Mouse (Mus musculus): ENCODE measurements around the gene Ptprcap. TPM values are rescaled to one million over a fixed set of nuclear protein-coding genes. Genes with fewer than 3 reads are reported as not detected.
A peak's percentile ranks its signal among the peaks of the same experiment; 100 is the strongest.

Gene Ptprcap
- polyA plus RNA-seq, 1 experiment from 2014 or later, result 13.5 TPM

DNA sequence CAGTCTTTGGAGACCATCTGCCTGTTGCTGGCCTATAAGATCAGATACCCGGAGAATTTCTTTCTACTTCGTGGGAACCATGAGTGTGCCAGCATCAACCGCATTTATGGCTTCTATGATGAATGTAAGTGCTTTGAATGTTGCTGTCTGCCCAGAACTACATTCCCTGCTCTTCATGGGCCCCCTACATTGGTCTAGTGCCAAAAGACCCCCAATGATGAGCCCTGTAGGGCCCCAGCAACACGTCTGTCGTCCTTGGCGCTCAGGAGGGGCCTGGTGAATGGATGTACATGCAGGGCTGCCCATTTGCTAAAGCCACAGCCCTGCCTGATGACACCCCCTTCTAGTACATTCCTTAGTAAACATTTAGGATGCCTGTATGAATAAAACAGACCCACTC, 39.7 kb downstream of the Ptprcap start:
- peak overlapping the region; percentile 90 for H3K4me3 ChIP-seq
- H3K27ac ChIP-seq, result no peak overlapping the region
- H3K36me3 ChIP-seq, result peaks cover 45% of the 10 kb centered on the region
- 43% methylated on average over 6 of the region's 6 CpGs for WGBS
- H3K9ac ChIP-seq, result peak overlapping the region; percentile 99
- H3K9me3 ChIP-seq, result no peaks in the 10 kb centered on the region
- no peak for ATAC-seq (ENCODE audit: borderline replicate concordance, extremely low read depth, low FRiP score, low TSS enrichment)
- H3K4me1 ChIP-seq, result peaks cover 31% of the 10 kb centered on the region
- H3K4me2 ChIP-seq, result peak overlapping the region; percentile 78
- H3K27me3 ChIP-seq, result no peaks in the 10 kb centered on the region

DNA sequence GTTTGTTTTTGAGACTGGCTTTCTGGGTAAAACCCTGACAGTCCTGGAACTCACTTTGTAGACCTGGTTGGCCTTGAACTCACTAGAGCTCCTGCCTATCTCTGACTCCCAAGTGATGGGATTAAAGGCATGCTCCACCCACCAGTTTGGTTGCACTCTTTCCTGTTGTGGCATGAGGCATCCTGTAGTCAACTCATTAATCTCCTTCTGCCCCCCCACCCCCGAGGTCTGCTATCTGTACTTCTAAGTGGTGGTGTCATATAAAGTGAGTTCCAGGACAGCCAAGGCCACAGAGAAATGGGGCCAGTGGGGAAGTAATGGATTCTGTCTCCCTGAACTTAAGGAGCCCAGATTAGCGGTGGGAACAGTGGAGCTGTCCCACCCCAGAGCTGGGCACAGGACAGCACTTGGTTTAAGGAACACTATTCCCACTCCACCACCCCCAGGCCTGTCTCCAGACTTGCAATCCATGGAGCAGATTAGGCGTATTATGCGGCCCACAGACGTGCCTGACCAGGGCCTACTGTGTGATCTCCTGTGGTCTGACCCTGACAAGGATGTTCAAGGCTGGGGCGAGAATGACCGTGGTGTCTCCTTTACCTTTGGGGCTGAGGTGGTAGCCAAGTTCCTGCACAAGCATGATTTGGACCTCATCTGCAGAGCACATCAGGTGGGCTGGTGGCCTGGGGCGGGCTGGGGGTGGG, 40.8 kb downstream of the Ptprcap start:
- Histone ChIP-seq H3K4me3 (0 out of 2 replicates have a peak overlapping the region, but pooled peaks have one; percentile 90), H3K27ac (no peak overlapping the region), H3K4me1 (peaks cover 31% of the 10 kb centered on the region), H3K9me3 (no peaks in the 10 kb centered on the region), H3K9ac (peak overlapping the region; percentile 11; the same call in 1 of the 2 replicates), H3K36me3 (peaks cover 46% of the 10 kb centered on the region), H3K27me3 (no peaks in the 10 kb centered on the region), H3K4me2 (peak overlapping the region; percentile 78; the same call in 1 of the 2 replicates)
- WGBS, result 79% methylated on average over 8 of the region's 8 CpGs
- no peak for ATAC-seq (ENCODE audit: borderline replicate concordance, extremely low read depth, low FRiP score, low TSS enrichment)

DNA sequence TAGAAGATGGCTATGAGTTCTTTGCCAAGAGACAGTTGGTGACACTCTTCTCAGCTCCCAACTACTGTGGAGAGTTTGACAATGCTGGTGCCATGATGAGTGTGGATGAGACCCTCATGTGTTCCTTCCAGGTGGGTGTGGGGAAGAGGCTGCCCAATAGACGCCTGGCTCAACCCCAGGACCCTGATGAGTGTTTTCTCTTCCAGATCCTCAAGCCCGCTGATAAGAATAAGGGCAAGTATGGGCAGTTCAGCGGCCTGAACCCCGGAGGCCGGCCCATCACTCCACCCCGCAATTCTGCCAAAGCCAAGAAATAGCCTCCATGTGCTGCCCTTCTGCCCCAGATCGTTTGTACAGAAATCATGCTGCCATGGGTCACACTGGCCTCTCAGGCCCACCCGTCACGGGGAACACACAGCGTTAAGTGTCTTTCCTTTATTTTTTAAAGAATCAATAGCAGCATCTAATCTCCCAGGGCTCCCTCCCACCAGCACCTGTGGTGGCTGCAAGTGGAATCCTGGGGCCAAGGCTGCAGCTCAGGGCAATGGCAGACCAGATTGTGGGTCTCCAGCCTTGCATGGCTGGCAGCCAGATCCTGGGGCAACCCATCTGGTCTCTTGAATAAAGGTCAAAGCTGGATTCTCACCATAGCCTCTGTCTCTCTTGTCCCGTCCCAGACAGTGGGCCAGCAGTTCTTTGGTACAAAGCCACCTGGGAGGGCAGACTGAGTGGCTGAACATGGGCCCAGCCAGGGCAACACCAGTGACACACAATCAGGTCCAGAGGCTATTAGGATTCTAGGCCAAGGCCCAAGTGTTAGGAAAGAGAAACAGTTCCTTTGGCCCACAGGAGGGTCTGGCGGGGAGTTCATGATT, 41.6 kb downstream of the Ptprcap start:
- Histone ChIP-seq H3K9ac (no peak overlapping the region), H3K27me3 (no peaks in the 10 kb centered on the region), H3K4me3 (no peak overlapping the region), H3K36me3 (peaks cover 53% of the 10 kb centered on the region), H3K9me3 (no peaks in the 10 kb centered on the region), H3K4me1 (peaks cover 32% of the 10 kb centered on the region), H3K27ac (no peak overlapping the region), H3K4me2 (no peak overlapping the region)
- ATAC-seq (ENCODE audit: borderline replicate concordance, extremely low read depth, low FRiP score, low TSS enrichment), result no peak
- 79% methylated on average over 12 of the region's 12 CpGs for WGBS

DNA sequence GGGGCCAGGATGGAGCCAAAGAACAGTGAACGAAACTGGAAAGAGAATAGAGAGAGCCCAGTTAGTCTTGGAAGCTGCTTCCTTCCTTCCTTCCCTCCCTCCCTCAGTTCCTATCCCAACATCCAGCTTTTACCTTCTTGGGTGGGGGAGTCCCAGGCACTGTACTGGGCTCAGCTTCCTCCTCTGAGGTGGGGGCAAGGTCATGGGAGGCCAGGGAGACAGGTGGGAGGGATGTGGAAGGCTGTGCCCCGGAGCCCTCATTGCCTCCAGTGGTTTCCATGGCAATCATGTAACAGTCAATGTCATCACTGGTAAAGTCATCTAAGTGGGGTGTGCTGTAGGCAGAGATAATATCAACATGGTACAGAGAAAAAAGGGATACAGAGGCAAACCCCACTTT, 42.6 kb downstream of the Ptprcap start:
- Histone ChIP-seq H3K4me1 (peaks cover 42% of the 10 kb centered on the region), H3K9ac (no peak overlapping the region), H3K4me3 (no peak overlapping the region), H3K9me3 (no peaks in the 10 kb centered on the region), H3K27ac (no peak overlapping the region), H3K4me2 (no peak overlapping the region), H3K36me3 (peaks cover 55% of the 10 kb centered on the region), H3K27me3 (no peaks in the 10 kb centered on the region)
- no peak for ATAC-seq (ENCODE audit: borderline replicate concordance, extremely low read depth, low FRiP score, low TSS enrichment)
- WGBS, result 42% methylated on average over 2 of the region's 2 CpGs

- 25% methylated on average over 5 of the region's 5 CpGs for WGBS
- Histone ChIP-seq H3K36me3 (peaks cover 55% of the 10 kb centered on the region), H3K27ac (no peak overlapping the region), H3K27me3 (no peaks in the 10 kb centered on the region), H3K4me1 (peaks cover 38% of the 10 kb centered on the region), H3K4me3 (no peak overlapping the region), H3K9me3 (no peaks in the 10 kb centered on the region), H3K4me2 (no peak overlapping the region), H3K9ac (no peak overlapping the region)
- no peak for ATAC-seq (ENCODE audit: borderline replicate concordance, extremely low read depth, low FRiP score, low TSS enrichment)
Measured at GRCm38 (mm10) chr19:4196548-4196947, 43.1 kb downstream of the Ptprcap start.

- Histone ChIP-seq H3K4me1 (peaks cover 41% of the 10 kb centered on the region), H3K27me3 (no peaks in the 10 kb centered on the region), H3K27ac (no peak overlapping the region), H3K4me3 (no peak overlapping the region), H3K4me2 (no peak overlapping the region), H3K9me3 (no peaks in the 10 kb centered on the region), H3K9ac (no peak overlapping the region), H3K36me3 (peaks cover 55% of the 10 kb centered on the region)
- ATAC-seq (ENCODE audit: borderline replicate concordance, extremely low read depth, low FRiP score, low TSS enrichment), result no peak
- WGBS, result 52% methylated on average over 3 of the region's 3 CpGs
Measured at GRCm38 (mm10) chr19:4197180-4197579, 43.8 kb downstream of the Ptprcap start.

DNA sequence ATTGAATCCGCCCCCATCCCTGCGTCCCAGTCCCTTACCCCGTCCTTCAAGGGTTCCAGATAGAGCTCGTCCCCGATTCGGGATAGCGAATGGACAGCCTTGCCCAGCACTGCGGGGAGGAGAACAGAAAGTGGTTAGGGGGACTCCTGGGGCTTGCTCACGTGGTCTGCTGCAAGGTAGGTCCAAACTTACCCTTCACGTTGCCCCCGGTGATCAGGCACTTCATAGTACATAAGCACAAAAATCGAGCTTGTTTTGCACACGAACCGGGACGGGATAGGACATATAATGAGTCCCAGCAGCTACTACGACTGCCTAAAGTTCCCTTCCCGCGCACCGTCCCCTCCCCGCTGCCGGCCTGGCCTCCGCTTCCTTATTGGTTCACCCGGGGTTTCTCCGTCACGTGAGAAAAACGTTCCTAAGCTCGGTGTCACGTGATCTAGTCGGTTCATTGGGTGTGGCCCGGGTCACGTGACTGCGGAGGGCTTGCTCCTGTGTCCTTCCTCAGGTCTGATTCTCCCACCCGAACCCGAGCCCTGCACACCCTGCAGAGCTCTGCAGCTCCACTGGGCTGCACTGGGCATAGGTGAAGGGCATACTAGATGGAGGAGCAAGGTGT, 48.0 kb downstream of the Ptprcap start, which contains the start of gene Rad9a:
Gene Rad9a, minus strand, starts transcription at position 372 of the 619 bp plus-strand sequence.
- H3K4me1 ChIP-seq, result peaks cover 21% of the 10 kb centered on the region
- H3K27me3 ChIP-seq, result peaks cover 4% of the 10 kb centered on the region; the same call in 1 of the 2 replicates
- H3K4me2 ChIP-seq, result peak within 1 kb of the TSS; percentile 82
- peaks cover 21% of the 10 kb centered on the region for H3K36me3 ChIP-seq
- H3K4me3 ChIP-seq, result peak within 1 kb of the TSS; percentile 64
- ATAC-seq (ENCODE audit: borderline replicate concordance, extremely low read depth, low FRiP score, low TSS enrichment), result peak; percentile 88
- under 1% methylated on average over 34 of the region's 34 CpGs for WGBS
- H3K9ac ChIP-seq, result peak within 1 kb of the TSS; percentile 75
- H3K27ac ChIP-seq, result peak within 1 kb of the TSS; percentile 61
- no peaks in the 10 kb centered on the region for H3K9me3 ChIP-seq

GRCm38 (mm10) chr19:4202149-4202548, 48.7 kb downstream of the Ptprcap start:
- H3K9ac ChIP-seq, result peak overlapping the region; percentile 75
- WGBS, result 21% methylated on average over 7 of the region's 7 CpGs
- peak overlapping the region; percentile 64 for H3K4me3 ChIP-seq
- peaks cover 6% of the 10 kb centered on the region; the same call in 1 of the 2 replicates for H3K27me3 ChIP-seq
- H3K36me3 ChIP-seq, result peaks cover 13% of the 10 kb centered on the region
- no peaks in the 10 kb centered on the region for H3K9me3 ChIP-seq
- H3K4me1 ChIP-seq, result peaks cover 17% of the 10 kb centered on the region
- ATAC-seq (ENCODE audit: borderline replicate concordance, extremely low read depth, low FRiP score, low TSS enrichment), result no peak
- H3K4me2 ChIP-seq, result peak overlapping the region; percentile 82
- H3K27ac ChIP-seq, result no peak overlapping the region

GRCm38 (mm10) chr19:4203148-4203547, 49.7 kb downstream of the Ptprcap start:
- no peak overlapping the region for H3K9ac ChIP-seq
- 62% methylated on average over 3 of the region's 3 CpGs for WGBS
- no peak overlapping the region for H3K4me3 ChIP-seq
- H3K9me3 ChIP-seq, result no peaks in the 10 kb centered on the region
- peaks cover 17% of the 10 kb centered on the region for H3K4me1 ChIP-seq
- H3K27ac ChIP-seq, result no peak overlapping the region
- H3K27me3 ChIP-seq, result peaks cover 6% of the 10 kb centered on the region; the same call in 1 of the 2 replicates
- no peak overlapping the region for H3K4me2 ChIP-seq
- H3K36me3 ChIP-seq, result peaks cover 10% of the 10 kb centered on the region
- no peak for ATAC-seq (ENCODE audit: borderline replicate concordance, extremely low read depth, low FRiP score, low TSS enrichment)

DNA sequence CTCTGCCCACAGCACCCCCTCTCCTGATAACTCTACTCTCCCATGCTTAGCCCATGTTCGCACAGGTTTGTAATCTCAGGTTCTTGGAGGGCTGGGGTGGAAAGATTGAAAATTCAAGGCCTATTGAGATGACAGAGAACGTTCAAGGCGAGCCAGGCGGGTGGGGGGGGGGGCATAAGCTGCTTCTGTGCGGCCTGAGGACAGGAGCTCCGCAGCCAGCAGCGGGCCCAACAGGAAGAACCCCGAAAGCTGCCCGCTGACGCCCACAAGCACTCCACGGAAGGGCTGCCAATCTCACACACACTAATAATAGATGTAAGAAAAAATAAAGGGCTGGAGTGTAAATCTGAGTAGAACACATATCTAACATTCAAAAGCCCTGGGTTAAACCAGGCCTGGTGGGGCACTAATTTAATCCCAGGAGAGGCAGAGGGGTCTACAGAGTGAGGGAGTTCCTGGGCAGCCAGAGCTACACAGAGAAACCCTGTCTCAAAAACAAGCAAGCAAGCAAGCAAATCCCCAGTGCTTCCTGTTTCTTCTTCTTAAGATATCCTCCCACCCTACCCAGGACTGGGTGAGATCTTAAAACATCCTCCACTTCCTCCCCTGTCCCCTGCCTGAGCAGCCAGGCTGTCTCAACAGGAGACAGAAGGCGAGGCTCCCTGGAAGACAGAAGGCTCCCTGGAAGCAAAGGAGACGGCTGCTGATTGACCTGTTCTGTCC, 50.4 kb downstream of the Ptprcap start:
- Histone ChIP-seq H3K27ac (peak overlapping the region; percentile 48; the same call in 1 of the 2 replicates), H3K27me3 (peaks cover 6% of the 10 kb centered on the region; the same call in 1 of the 2 replicates), H3K4me1 (peaks cover 17% of the 10 kb centered on the region), H3K4me3 (no peak overlapping the region), H3K4me2 (no peak overlapping the region), H3K9ac (no peak overlapping the region), H3K36me3 (peaks cover 10% of the 10 kb centered on the region), H3K9me3 (no peaks in the 10 kb centered on the region)
- WGBS, result 49% methylated on average over 13 of the region's 13 CpGs
- no peak for ATAC-seq (ENCODE audit: borderline replicate concordance, extremely low read depth, low FRiP score, low TSS enrichment)

GRCm38 (mm10) chr19:4204889-4205288, 51.5 kb downstream of the Ptprcap start:
- H3K4me2 ChIP-seq, result no peak overlapping the region
- no peak for ATAC-seq (ENCODE audit: borderline replicate concordance, extremely low read depth, low FRiP score, low TSS enrichment)
- H3K9ac ChIP-seq, result no peak overlapping the region
- no peaks in the 10 kb centered on the region for H3K9me3 ChIP-seq
- no peak overlapping the region for H3K27ac ChIP-seq
- 63% methylated on average over 3 of the region's 4 CpGs for WGBS
- 0 out of 2 replicates have a peak, but pooled peaks cover 3% of the 10 kb centered on the region for H3K36me3 ChIP-seq
- H3K4me3 ChIP-seq, result no peak overlapping the region
- peaks cover 17% of the 10 kb centered on the region for H3K4me1 ChIP-seq
- H3K27me3 ChIP-seq, result peaks cover 6% of the 10 kb centered on the region; the same call in 1 of the 2 replicates

Measured in lung, embryonic 15.5 days (tissue).